Comparison of ENCODE assay signal across 9 mouse cellular contexts in the genomic region with DNA sequence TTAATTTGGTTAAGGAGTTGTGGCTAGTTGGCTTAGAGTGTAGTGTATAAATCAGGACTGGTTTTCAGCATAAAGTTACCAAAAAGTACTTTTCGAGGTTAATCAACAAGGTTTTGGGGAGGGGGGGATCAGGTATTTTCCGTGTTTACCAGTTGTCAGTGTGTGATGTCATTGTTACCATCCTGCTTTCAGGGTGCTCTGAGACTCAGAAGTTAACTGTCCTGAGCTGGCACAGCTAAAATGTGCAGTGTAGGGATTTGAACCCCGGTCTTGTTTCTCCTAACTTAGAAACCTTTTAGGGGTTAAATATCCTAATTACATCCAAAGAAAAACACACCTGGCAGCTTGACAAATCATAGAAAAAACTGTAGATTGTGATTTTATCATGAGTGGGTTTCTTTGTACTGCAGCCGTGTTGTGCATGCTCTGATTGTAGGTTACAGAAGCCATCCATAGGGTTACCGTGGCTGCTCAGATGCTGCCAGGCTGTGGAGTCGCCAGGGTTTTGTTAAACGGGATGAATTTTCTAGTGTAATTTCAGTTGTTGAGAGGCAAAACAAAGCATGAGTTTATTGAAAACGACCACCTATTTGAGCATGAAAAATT. TPM values are rescaled to one million over a fixed set of nuclear protein-coding genes. Genes with fewer than 3 reads are reported as not detected.
DNase-seq lines count a peak whose midpoint lies in the region; ATAC-seq and TF ChIP-seq lines count a peak whose summit lies in the region.
"Had no signal": no experiment of that assay in that cellular context is flagged by ENCODE, and none has a peak within 500 bp of the region (broad histone marks: within the 10 kb centered on the region; RNA-seq: fewer than 3 reads in every experiment).

No protein-coding gene starts in this region.

- peaks cover 34% of the 10 kb centered on the region for H3K36me3 ChIP-seq in intestine, embryonic 14.5 days (ENCODE audit: control insufficient read depth, insufficient read depth, low read length)

- peak overlapping the region; percentile 94 for H3K27ac ChIP-seq in intestine, embryonic 14.5 days (ENCODE audit: low read depth)
- peak overlapping the region; percentile 89 for H3K27ac ChIP-seq in olfactory bulb, adult 2 months (ENCODE audit: insufficient read depth, low read depth, low read length)
- H3K27ac ChIP-seq: macrophage had no signal

- no peaks in the 10 kb centered on the region for H3K9me3 ChIP-seq in intestine, embryonic 14.5 days (ENCODE audit: control insufficient read depth, low read length)

- TF ChIP-seq CTCF in olfactory bulb, adult 2 months (IDR thresholded peaks at IDR 0.05; ENCODE audit: insufficient read depth, low read depth, low read length): no peak

- H3K4me3 ChIP-seq in intestine, embryonic 14.5 days (ENCODE audit: low read depth, low read length): peak overlapping the region; percentile 21; the same call in 1 of the 2 replicates
- H3K4me3 ChIP-seq in olfactory bulb, adult 2 months (ENCODE audit: insufficient read depth, low read depth, low read length): peak overlapping the region; percentile 22

- H3K27me3 ChIP-seq in intestine, embryonic 14.5 days (replicated peaks; ENCODE audit: control insufficient read depth, insufficient read depth, low read length): no peaks in the 10 kb centered on the region

- peak; percentile 32 for DNase-seq in cerebellum, adult 9-11 months
- DNase-seq in right cerebral cortex, postnatal 25 days: peak; percentile 14
- DNase-seq in right cerebral cortex, postnatal 10 days (ENCODE audit: low spot score in 2 of 2): no peak
- DNase-seq in intestine, embryonic 14.5 days (ENCODE audit: low spot score): peak; percentile 10
- no peak for DNase-seq in right cerebral cortex, adult 18-20 months
- DNase-seq in spleen, postnatal 36 days (ENCODE audit: low spot score in 2 of 2): no peak

- no peak for TF ChIP-seq POLR2A in olfactory bulb, adult 2 months (IDR thresholded peaks at IDR 0.05; ENCODE audit: insufficient read depth, low read depth, low read length)

- peak overlapping the region; percentile 38 for H3K9ac ChIP-seq in intestine, embryonic 14.5 days (ENCODE audit: low read length)

- peak overlapping the region; percentile 49 for H3K4me2 ChIP-seq in intestine, embryonic 14.5 days (ENCODE audit: low read length)

- WGBS in intestine, embryonic 14.5 days: 55% methylated on average over 8 of the region's 8 CpGs
- 16% methylated on average over 8 of the region's 8 CpGs for WGBS in olfactory bulb, adult 2 months

- peaks cover 10% of the 10 kb centered on the region; the same call in 1 of the 2 replicates for H3K4me1 ChIP-seq in intestine, embryonic 14.5 days (replicated peaks; ENCODE audit: control insufficient read depth, insufficient read depth, low read length)
- H3K4me1 ChIP-seq in olfactory bulb, adult 2 months (ENCODE audit: control insufficient read depth, insufficient read depth, low read length): peaks cover 6% of the 10 kb centered on the region; the same call in 1 of the 2 replicates

- no peak for ATAC-seq in cerebellum, adult (ENCODE audit: insufficient number of reproducible peaks, low FRiP score, low TSS enrichment)
- ATAC-seq in intestine, embryonic 14.5 days (replicated peaks; ENCODE audit: low FRiP score, low TSS enrichment, low read depth): 0 out of 2 replicates have a peak, but pooled peaks have one; percentile 57

RNA-seq across cellular contexts. Expression of a gene that starts 31.8 kb away (rescaled TPM):
- 34.6 and 36.8 TPM in 2 replicates for polyA plus RNA-seq in intestine, embryonic 14.5 days (2014; fragmentation: Nextera tagmentation; extraction: Ambion mirVana)
- not detected in 2 replicates for polyA plus RNA-seq in olfactory bulb, adult 2 months (2012; ENCODE audit: insufficient read depth, insufficient read length, low replicate concordance, missing spikeins)

Comparison
In these comparisons a context has a peak if more than half of its experiments do, and no peak if none do; other contexts are left out.
1. DNase-seq: peak in cerebellum, adult 9-11 months (single experiment), right cerebral cortex, postnatal 25 days (single experiment) and intestine, embryonic 14.5 days (single experiment); none in right cerebral cortex, postnatal 10 days (0 of 2), right cerebral cortex, adult 18-20 months (single experiment) and spleen, postnatal 36 days (0 of 2).